Mouse (Mus musculus): ENCODE results near the gene Traf7. TPM values are rescaled to one million over a fixed set of nuclear protein-coding genes. Genes with fewer than 3 reads are reported as not detected.

Traf7 gene
- polyA plus RNA-seq, 1 experiment from 2014 or later = 39.7 TPM

- WGBS = 16% methylated on average over 7 of the region's 7 CpGs
Observed at GRCm38 (mm10) chr17:24469336-24469909, 58.3 kb downstream of the Traf7 start.

DNA sequence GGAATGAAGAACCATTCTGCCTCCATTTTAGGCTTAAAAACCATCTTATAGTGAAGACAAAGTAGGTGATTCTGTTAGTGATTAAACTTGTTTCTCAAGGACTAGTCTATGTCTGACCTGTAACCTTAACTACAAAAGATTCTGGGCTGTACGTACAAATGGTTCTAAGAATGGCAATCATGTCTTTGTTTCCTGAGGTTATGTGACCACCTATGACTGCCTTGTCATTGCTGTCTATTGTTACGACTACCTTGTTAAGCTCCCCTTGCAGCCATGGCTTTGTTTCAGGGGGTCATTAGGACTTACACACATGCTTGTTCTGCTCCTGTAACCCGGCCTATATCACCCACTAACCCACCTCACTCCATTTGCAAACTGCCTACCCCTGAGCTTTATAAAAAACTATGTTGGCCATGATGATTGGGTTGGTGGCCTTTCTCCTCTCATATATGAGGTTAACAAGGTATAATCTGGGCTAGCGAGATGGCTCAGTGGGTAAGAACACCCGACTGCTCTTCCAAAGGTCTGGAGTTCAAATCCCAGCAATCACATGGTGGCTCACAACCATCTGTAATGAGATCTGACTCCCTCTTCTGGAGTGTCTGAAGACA lies 59.0 kb downstream of the Traf7 start:
- Histone ChIP-seq H3K4me1 (replicated peaks; ENCODE audit: control insufficient read depth, insufficient read depth, low read length) (no peaks in the 10 kb centered on the region), H3K9me3 (ENCODE audit: control insufficient read depth) (no peaks in the 10 kb centered on the region), H3K4me2 (replicated peaks; ENCODE audit: low read depth) (no peak overlapping the region), H3K36me3 (ENCODE audit: control insufficient read depth, insufficient read depth) (no peaks in the 10 kb centered on the region), H3K27ac (ENCODE audit: low read depth, low read length) (no peak overlapping the region), H3K4me3 (ENCODE audit: low read depth, low read length) (no peak overlapping the region), H3K9ac (ENCODE audit: low read depth, low read length) (no peak overlapping the region), H3K27me3 (replicated peaks; ENCODE audit: control insufficient read depth, insufficient read depth, low read length) (no peaks in the 10 kb centered on the region)
- ATAC-seq = no peak
- 94% methylated on average over 5 of the region's 5 CpGs for WGBS
- no peak for TF ChIP-seq CTCF (IDR thresholded peaks at IDR 0.05; ENCODE audit: low read depth)

More at GRCm38 (mm10) chr17:24469336-24469909, 58.3 kb downstream of the Traf7 start:
- peak overlapping the region; percentile 80 for H3K4me3 ChIP-seq (ENCODE audit: low read depth, low read length)
- H3K4me2 ChIP-seq (replicated peaks; ENCODE audit: low read depth) = peak overlapping the region; percentile 99
- no peaks in the 10 kb centered on the region for H3K9me3 ChIP-seq (ENCODE audit: control insufficient read depth)
- no peak for TF ChIP-seq CTCF (IDR thresholded peaks at IDR 0.05; ENCODE audit: low read depth)
- peak overlapping the region; percentile 93; the same call in 1 of the 2 replicates for H3K9ac ChIP-seq (ENCODE audit: low read depth, low read length)
- peak overlapping the region; percentile 94 for H3K27ac ChIP-seq (ENCODE audit: low read depth, low read length)
- no peaks in the 10 kb centered on the region for H3K27me3 ChIP-seq (replicated peaks; ENCODE audit: control insufficient read depth, insufficient read depth, low read length)
- H3K36me3 ChIP-seq (ENCODE audit: control insufficient read depth, insufficient read depth) = peaks cover 6% of the 10 kb centered on the region; the same call in 1 of the 2 replicates
- H3K4me1 ChIP-seq (replicated peaks; ENCODE audit: control insufficient read depth, insufficient read depth, low read length) = no peaks in the 10 kb centered on the region
- ATAC-seq = no peak

GRCm38 (mm10) chr17:24463374-24464133 lies 64.2 kb downstream of the Traf7 start:
- Histone ChIP-seq H3K4me2 (replicated peaks; ENCODE audit: low read depth) (no peak overlapping the region), H3K9me3 (ENCODE audit: control insufficient read depth) (no peaks in the 10 kb centered on the region), H3K27ac (ENCODE audit: low read depth, low read length) (no peak overlapping the region), H3K9ac (ENCODE audit: low read depth, low read length) (no peak overlapping the region), H3K36me3 (ENCODE audit: control insufficient read depth, insufficient read depth) (no peaks in the 10 kb centered on the region), H3K4me3 (ENCODE audit: low read depth, low read length) (no peak overlapping the region), H3K4me1 (replicated peaks; ENCODE audit: control insufficient read depth, insufficient read depth, low read length) (no peaks in the 10 kb centered on the region), H3K27me3 (replicated peaks; ENCODE audit: control insufficient read depth, insufficient read depth, low read length) (no peaks in the 10 kb centered on the region)
- TF ChIP-seq CTCF (IDR thresholded peaks at IDR 0.05; ENCODE audit: low read depth) = 0 out of 2 replicates have a peak, but pooled peaks have one; percentile 8
- 58% methylated on average over 6 of the region's 6 CpGs for WGBS
- ATAC-seq = no peak

GRCm38 (mm10) chr17:24462932-24463331 lies 64.8 kb downstream of the Traf7 start:
- Histone ChIP-seq H3K9ac (ENCODE audit: low read depth, low read length) (no peak overlapping the region), H3K4me1 (replicated peaks; ENCODE audit: control insufficient read depth, insufficient read depth, low read length) (no peaks in the 10 kb centered on the region), H3K4me2 (replicated peaks; ENCODE audit: low read depth) (no peak overlapping the region), H3K9me3 (ENCODE audit: control insufficient read depth) (no peaks in the 10 kb centered on the region), H3K27ac (ENCODE audit: low read depth, low read length) (no peak overlapping the region), H3K4me3 (ENCODE audit: low read depth, low read length) (no peak overlapping the region), H3K36me3 (ENCODE audit: control insufficient read depth, insufficient read depth) (no peaks in the 10 kb centered on the region), H3K27me3 (replicated peaks; ENCODE audit: control insufficient read depth, insufficient read depth, low read length) (no peaks in the 10 kb centered on the region)
- ATAC-seq = no peak
- WGBS = 96% methylated on average over 1 of the region's 1 CpGs
- TF ChIP-seq CTCF (IDR thresholded peaks at IDR 0.05; ENCODE audit: low read depth) = no peak

DNA sequence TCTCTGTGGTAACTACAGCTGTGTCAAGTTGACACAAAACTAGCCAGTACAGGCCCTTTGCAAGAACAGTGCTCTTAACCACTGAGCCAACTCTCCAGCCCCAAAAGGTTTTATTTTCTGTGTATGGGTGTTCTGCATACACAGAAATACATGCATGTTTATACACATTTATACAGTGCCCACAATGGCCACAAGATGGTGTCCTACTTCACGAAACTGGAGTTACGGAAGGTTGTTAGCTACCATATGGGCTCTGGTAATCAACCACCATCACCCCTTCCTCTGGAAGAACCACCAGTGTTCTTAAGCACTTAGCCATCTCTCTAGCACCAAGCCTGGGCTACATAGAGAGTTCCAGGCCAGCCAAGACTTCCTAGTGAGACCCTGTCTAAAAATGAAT lies 66.2 kb downstream of the Traf7 start:
- no peak overlapping the region for H3K4me3 ChIP-seq (ENCODE audit: low read depth, low read length)
- H3K27me3 ChIP-seq (replicated peaks; ENCODE audit: control insufficient read depth, insufficient read depth, low read length) = no peaks in the 10 kb centered on the region
- H3K9me3 ChIP-seq (ENCODE audit: control insufficient read depth) = no peaks in the 10 kb centered on the region
- no peak overlapping the region for H3K4me2 ChIP-seq (replicated peaks; ENCODE audit: low read depth)
- no peaks in the 10 kb centered on the region for H3K36me3 ChIP-seq (ENCODE audit: control insufficient read depth, insufficient read depth)
- peak; percentile 73 for TF ChIP-seq CTCF (IDR thresholded peaks at IDR 0.05; ENCODE audit: low read depth)
- 71% methylated on average over 2 of the region's 2 CpGs for WGBS
- peak; percentile 46; the same call in 1 of the 2 replicates for ATAC-seq
- no peak overlapping the region for H3K27ac ChIP-seq (ENCODE audit: low read depth, low read length)
- no peaks in the 10 kb centered on the region for H3K4me1 ChIP-seq (replicated peaks; ENCODE audit: control insufficient read depth, insufficient read depth, low read length)
- H3K9ac ChIP-seq (ENCODE audit: low read depth, low read length) = no peak overlapping the region

Other genes starting within 250 kb of the Traf7 start
- not detected in 2 replicates for gene Abca17, start 176.9 kb downstream of the Traf7 start, polyA plus RNA-seq (2015; fragmentation: Nextera tagmentation; extraction: Ambion mirVana)
- gene Abca3, start 176.0 kb downstream of the Traf7 start, polyA plus RNA-seq (2015; fragmentation: Nextera tagmentation; extraction: Ambion mirVana) = 11.3 and 12.7 TPM in 2 replicates
- 111 and 114 TPM in 2 replicates for gene Rnps1, start 113.4 kb downstream of the Traf7 start, polyA plus RNA-seq (2015; fragmentation: Nextera tagmentation; extraction: Ambion mirVana)
- 96.4 and 106 TPM in 2 replicates for gene Eci1, start 101.3 kb downstream of the Traf7 start, polyA plus RNA-seq (2015; fragmentation: Nextera tagmentation; extraction: Ambion mirVana)
- gene Dnase1l2, start 84.8 kb downstream of the Traf7 start, polyA plus RNA-seq (2015; fragmentation: Nextera tagmentation; extraction: Ambion mirVana) = 0.73 and 0.80 TPM in 2 replicates
- 5.0 and 5.2 TPM in 2 replicates for gene E4f1, start 57.6 kb downstream of the Traf7 start, polyA plus RNA-seq (2015; fragmentation: Nextera tagmentation; extraction: Ambion mirVana)
- gene Pgp, start 57.5 kb downstream of the Traf7 start, polyA plus RNA-seq (2015; fragmentation: Nextera tagmentation; extraction: Ambion mirVana) = 64.5 and 69.4 TPM in 2 replicates
- gene Bricd5, start 54.1 kb downstream of the Traf7 start, polyA plus RNA-seq (2015; fragmentation: Nextera tagmentation; extraction: Ambion mirVana) = not detected in 2 replicates
- gene Mlst8, start 48.9 kb downstream of the Traf7 start, polyA plus RNA-seq (2015; fragmentation: Nextera tagmentation; extraction: Ambion mirVana) = 11.9 and 12.9 TPM in 2 replicates
- 0.69 and 0.78 TPM in 2 replicates for gene Caskin1, start 39.3 kb downstream of the Traf7 start, polyA plus RNA-seq (2015; fragmentation: Nextera tagmentation; extraction: Ambion mirVana)
- gene Rab26, start 6.3 kb upstream of the Traf7 start, polyA plus RNA-seq (2015; fragmentation: Nextera tagmentation; extraction: Ambion mirVana) = 0.31 and 0.63 TPM in 2 replicates
- 5.4 and 8.3 TPM in 2 replicates for gene Pkd1, start 21.9 kb upstream of the Traf7 start, polyA plus RNA-seq (2015; fragmentation: Nextera tagmentation; extraction: Ambion mirVana)
- gene Tsc2, start 104.7 kb upstream of the Traf7 start, polyA plus RNA-seq (2015; fragmentation: Nextera tagmentation; extraction: Ambion mirVana) = 24.7 and 25.8 TPM in 2 replicates
- 5.0 and 5.5 TPM in 2 replicates for gene Nthl1, start 104.7 kb upstream of the Traf7 start, polyA plus RNA-seq (2015; fragmentation: Nextera tagmentation; extraction: Ambion mirVana)
- 26.5 and 30.1 TPM in 2 replicates for gene Slc9a3r2, start 122.4 kb upstream of the Traf7 start, polyA plus RNA-seq (2015; fragmentation: Nextera tagmentation; extraction: Ambion mirVana)
- gene Npw, start 130.5 kb upstream of the Traf7 start, polyA plus RNA-seq (2015; fragmentation: Nextera tagmentation; extraction: Ambion mirVana) = 0.20 TPM in 1 of 2 replicates, not detected in the other
- 13.4 and 13.5 TPM in 2 replicates for gene Zfp598, start 141.7 kb upstream of the Traf7 start, polyA plus RNA-seq (2015; fragmentation: Nextera tagmentation; extraction: Ambion mirVana)
- 6.0 and 6.2 TPM in 2 replicates for gene Syngr3, start 162.0 kb upstream of the Traf7 start, polyA plus RNA-seq (2015; fragmentation: Nextera tagmentation; extraction: Ambion mirVana)
- 42.0 and 42.2 TPM in 2 replicates for gene Gfer, start 168.2 kb upstream of the Traf7 start, polyA plus RNA-seq (2015; fragmentation: Nextera tagmentation; extraction: Ambion mirVana)
- gene Noxo1, start 168.3 kb upstream of the Traf7 start, polyA plus RNA-seq (2015; fragmentation: Nextera tagmentation; extraction: Ambion mirVana) = 32.4 and 38.0 TPM in 2 replicates
- gene Tbl3, start 179.7 kb upstream of the Traf7 start, polyA plus RNA-seq (2015; fragmentation: Nextera tagmentation; extraction: Ambion mirVana) = 23.8 and 25.2 TPM in 2 replicates
- gene Rnf151, start 190.1 kb upstream of the Traf7 start, polyA plus RNA-seq (2015; fragmentation: Nextera tagmentation; extraction: Ambion mirVana) = not detected in 2 replicates
- gene Rps2, start 190.2 kb upstream of the Traf7 start, polyA plus RNA-seq (2015; fragmentation: Nextera tagmentation; extraction: Ambion mirVana) = 757 and 776 TPM in 2 replicates
- 406 and 413 TPM in 2 replicates for gene Ndufb10, start 196.5 kb upstream of the Traf7 start, polyA plus RNA-seq (2015; fragmentation: Nextera tagmentation; extraction: Ambion mirVana)
- 0.27 TPM in 1 of 2 replicates, not detected in the other for gene Rpl3l, start 199.9 kb upstream of the Traf7 start, polyA plus RNA-seq (2015; fragmentation: Nextera tagmentation; extraction: Ambion mirVana)
- gene Msrb1, start 208.7 kb upstream of the Traf7 start, polyA plus RNA-seq (2015; fragmentation: Nextera tagmentation; extraction: Ambion mirVana) = 47.4 and 47.8 TPM in 2 replicates
- 0.25 and 0.47 TPM in 2 replicates for gene Hs3st6, start 225.1 kb upstream of the Traf7 start, polyA plus RNA-seq (2015; fragmentation: Nextera tagmentation; extraction: Ambion mirVana)

Data from intestine, postnatal 0 days (tissue).